Mouse (Mus musculus): ENCODE measurements around the gene Frmd8.
A peak's percentile ranks its signal among the peaks of the same experiment; 100 is the strongest.

The Frmd8 gene

GRCm38 (mm10) chr19:5804371-5804899 lies 70.6 kb downstream of the Frmd8 start:
- no peak for DNase-seq

GRCm38 (mm10) chr19:5803881-5804279 lies 71.2 kb downstream of the Frmd8 start:
- no peak for DNase-seq

- peak; percentile 100 for DNase-seq
Measured at GRCm38 (mm10) chr19:5803041-5803880, 71.8 kb downstream of the Frmd8 start.

- no peak for DNase-seq
Measured at GRCm38 (mm10) chr19:5802787-5803040, 72.4 kb downstream of the Frmd8 start.

- DNase-seq: peak; percentile 94
Measured at GRCm38 (mm10) chr19:5802011-5802786, 72.9 kb downstream of the Frmd8 start.

GRCm38 (mm10) chr19:5801432-5801964 lies 73.6 kb downstream of the Frmd8 start:
- DNase-seq: no peak

DNA sequence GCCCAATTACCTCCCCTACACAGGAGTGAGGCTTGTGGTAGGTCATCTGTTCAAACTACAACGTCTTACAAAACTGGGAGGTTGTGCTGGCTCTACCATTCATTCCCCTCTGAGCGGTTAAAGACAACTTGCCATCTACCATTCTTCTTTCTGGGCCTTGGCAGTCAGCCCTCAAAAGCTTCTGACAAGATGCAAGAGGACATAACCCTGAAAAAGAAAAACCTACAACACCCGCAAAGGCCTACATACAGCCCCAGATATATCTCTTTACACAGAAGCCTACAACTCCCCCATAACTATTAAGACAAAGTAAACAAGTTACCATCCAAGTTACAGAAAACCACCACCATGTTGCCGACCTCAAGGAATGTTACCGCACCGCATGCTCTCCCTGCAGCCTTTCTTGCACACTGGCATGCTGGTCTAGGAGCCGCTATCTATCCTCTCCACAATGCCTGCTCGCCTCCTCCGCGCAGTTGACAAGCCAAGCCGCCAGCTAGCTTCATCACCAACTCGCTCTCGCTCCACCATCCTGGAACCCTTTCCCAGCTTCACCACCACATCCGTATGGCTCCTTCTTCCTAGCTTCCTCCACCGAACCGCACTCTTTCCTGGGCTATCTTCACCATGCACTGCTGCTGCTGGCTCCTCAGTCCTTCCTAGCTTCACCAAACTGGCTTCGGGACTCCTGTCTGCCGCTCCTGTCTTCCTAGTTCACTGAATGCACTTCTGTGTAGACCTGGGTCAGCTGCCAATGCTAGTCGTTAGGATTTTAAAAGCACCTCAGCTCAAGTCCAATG lies 74.2 kb downstream of the Frmd8 start:
- no peak for DNase-seq

DNA sequence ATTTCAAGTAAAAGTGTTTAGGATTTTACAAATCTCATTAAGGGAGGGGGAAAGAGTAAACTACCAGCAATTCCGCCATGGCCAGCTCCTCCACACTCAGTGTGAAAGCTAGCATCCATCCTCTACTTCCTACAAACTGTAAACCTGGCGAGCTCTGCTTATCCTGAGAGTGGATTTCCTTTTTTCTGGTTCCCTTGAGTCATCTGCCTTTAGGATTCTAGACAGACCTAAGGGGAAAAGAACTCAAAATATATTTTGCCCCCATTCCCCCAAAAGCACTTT lies 74.8 kb downstream of the Frmd8 start:
- DNase-seq: no peak
